Mouse (Mus musculus) olfactory bulb, adult 2 months (tissue): ENCODE results near the gene Ldlrad3.

Experiments used
- CTCF ChIP-seq: fragments of 200-500 bp; IDR thresholded peaks from 2 replicates; pipeline ENCODE4 v1.5.1; 2012; ENCODE audit warnings: low read depth, mild to moderate bottlenecking, low read length, moderate library complexity; ENCODE audit not compliant: insufficient read depth
- POLR2A ChIP-seq: fragments of 200-500 bp; IDR thresholded peaks from 2 replicates; pipeline ENCODE4 v1.6.1; 2012; ENCODE audit warnings: mild to moderate bottlenecking, low read depth, low read length, moderate library complexity; ENCODE audit not compliant: insufficient read depth

GRCm38 (mm10) chr2:102046481-102046880 is 139.7 kb downstream of the Ldlrad3 start:
- no peak for TF ChIP-seq CTCF
- TF ChIP-seq POLR2A = no peak
